Mouse (Mus musculus): ENCODE data around the gene Adap1. TPM values are rescaled to one million over a fixed set of nuclear protein-coding genes. Genes with fewer than 3 reads are reported as not detected.

Adap1 gene
- polyA plus RNA-seq, 1 experiment: 163 TPM

- Histone ChIP-seq H3K4me1 (ENCODE audit: control insufficient read depth, insufficient read depth, low read length) (no peaks in the 10 kb centered on the region), H3K4me3 (replicated peaks; ENCODE audit: insufficient read depth, low read depth, low read length) (no peak overlapping the region), H3K27ac (ENCODE audit: insufficient read depth, low read length) (no peak overlapping the region), H3K27me3 (ENCODE audit: control insufficient read depth, insufficient read depth, low read length) (no peaks in the 10 kb centered on the region)
- TF ChIP-seq POLR2A (IDR thresholded peaks at IDR 0.05; ENCODE audit: borderline replicate concordance, insufficient read depth, low read length): no peak
- 85% methylated on average over 6 of the region's 6 CpGs for WGBS
- DNase-seq: no peak
These were observed 24.3 kb upstream of the Adap1 start for GRCm38 (mm10) chr5:139349713-139350112.

GRCm38 (mm10) chr5:139347225-139347624 lies 21.8 kb upstream of the Adap1 start:
- no peaks in the 10 kb centered on the region for H3K27me3 ChIP-seq (ENCODE audit: control insufficient read depth, insufficient read depth, low read length)
- no peak for DNase-seq
- H3K4me3 ChIP-seq (replicated peaks; ENCODE audit: insufficient read depth, low read depth, low read length): no peak overlapping the region
- TF ChIP-seq CTCF (IDR thresholded peaks at IDR 0.05; ENCODE audit: borderline replicate concordance, insufficient read depth, low read depth, low read length) (no peak), POLR2A (IDR thresholded peaks at IDR 0.05; ENCODE audit: borderline replicate concordance, insufficient read depth, low read length) (no peak)
- H3K27ac ChIP-seq (ENCODE audit: insufficient read depth, low read length): no peak overlapping the region
- WGBS: 45% methylated on average over 1 of the region's 1 CpGs
- no peaks in the 10 kb centered on the region; the same call in 1 of the 2 replicates for H3K4me1 ChIP-seq (ENCODE audit: control insufficient read depth, insufficient read depth, low read length)

GRCm38 (mm10) chr5:139345364-139345714 lies 19.9 kb upstream of the Adap1 start:
- 13% methylated on average over 5 of the region's 5 CpGs for WGBS

GRCm38 (mm10) chr5:139344687-139345363 lies 19.4 kb upstream of the Adap1 start:
- Histone ChIP-seq H3K4me3 (replicated peaks; ENCODE audit: insufficient read depth, low read depth, low read length) (peak overlapping the region; percentile 87), H3K27me3 (ENCODE audit: control insufficient read depth, insufficient read depth, low read length) (no peaks in the 10 kb centered on the region), H3K4me1 (ENCODE audit: control insufficient read depth, insufficient read depth, low read length) (peaks cover 7% of the 10 kb centered on the region), H3K27ac (ENCODE audit: insufficient read depth, low read length) (peak overlapping the region; percentile 70; the same call in 1 of the 2 replicates)
- TF ChIP-seq CTCF (IDR thresholded peaks at IDR 0.05; ENCODE audit: borderline replicate concordance, insufficient read depth, low read depth, low read length) (no peak), POLR2A (IDR thresholded peaks at IDR 0.05; ENCODE audit: borderline replicate concordance, insufficient read depth, low read length) (peak; percentile 85; the same call in 1 of the 2 replicates)
- under 1% methylated on average over 33 of the region's 33 CpGs for WGBS
- peak; percentile 90 to 93 for DNase-seq

More at GRCm38 (mm10) chr5:139345364-139345714, 19.9 kb upstream of the Adap1 start:
- peaks cover 4% of the 10 kb centered on the region for H3K4me1 ChIP-seq (ENCODE audit: control insufficient read depth, insufficient read depth, low read length)
- H3K4me3 ChIP-seq (replicated peaks; ENCODE audit: insufficient read depth, low read depth, low read length): peak overlapping the region; percentile 87
- H3K27me3 ChIP-seq (ENCODE audit: control insufficient read depth, insufficient read depth, low read length): no peaks in the 10 kb centered on the region
- H3K27ac ChIP-seq (ENCODE audit: insufficient read depth, low read length): 0 out of 2 replicates have a peak overlapping the region, but pooled peaks have one; percentile 49
- TF ChIP-seq CTCF (IDR thresholded peaks at IDR 0.05; ENCODE audit: borderline replicate concordance, insufficient read depth, low read depth, low read length) (no peak), POLR2A (IDR thresholded peaks at IDR 0.05; ENCODE audit: borderline replicate concordance, insufficient read depth, low read length) (no peak)
- no peak for DNase-seq

GRCm38 (mm10) chr5:139344021-139344686 lies 18.7 kb upstream of the Adap1 start:
- H3K27ac ChIP-seq (ENCODE audit: insufficient read depth, low read length): 0 out of 2 replicates have a peak overlapping the region, but pooled peaks have one; percentile 70

GRCm38 (mm10) chr5:139338891-139339290 lies 13.5 kb upstream of the Adap1 start:
- WGBS: 61% methylated on average over 11 of the region's 11 CpGs
- H3K4me1 ChIP-seq (ENCODE audit: control insufficient read depth, insufficient read depth, low read length): peaks cover 38% of the 10 kb centered on the region
- no peaks in the 10 kb centered on the region for H3K27me3 ChIP-seq (ENCODE audit: control insufficient read depth, insufficient read depth, low read length)
- TF ChIP-seq POLR2A (IDR thresholded peaks at IDR 0.05; ENCODE audit: borderline replicate concordance, insufficient read depth, low read length) (no peak), CTCF (IDR thresholded peaks at IDR 0.05; ENCODE audit: borderline replicate concordance, insufficient read depth, low read depth, low read length) (no peak)
- DNase-seq: no peak
- no peak overlapping the region for H3K4me3 ChIP-seq (replicated peaks; ENCODE audit: insufficient read depth, low read depth, low read length)
- H3K27ac ChIP-seq (ENCODE audit: insufficient read depth, low read length): peak overlapping the region; percentile 79; the same call in 1 of the 2 replicates

More at GRCm38 (mm10) chr5:139344021-139344686, 18.7 kb upstream of the Adap1 start:
- WGBS: 3% methylated on average over 12 of the region's 12 CpGs
- peaks cover 12% of the 10 kb centered on the region for H3K4me1 ChIP-seq (ENCODE audit: control insufficient read depth, insufficient read depth, low read length)
- H3K27me3 ChIP-seq (ENCODE audit: control insufficient read depth, insufficient read depth, low read length): no peaks in the 10 kb centered on the region
- peak; percentile 66 to 77 for DNase-seq
- H3K4me3 ChIP-seq (replicated peaks; ENCODE audit: insufficient read depth, low read depth, low read length): peak overlapping the region; percentile 87
- TF ChIP-seq CTCF (IDR thresholded peaks at IDR 0.05; ENCODE audit: borderline replicate concordance, insufficient read depth, low read depth, low read length) (peak; percentile 82), POLR2A (IDR thresholded peaks at IDR 0.05; ENCODE audit: borderline replicate concordance, insufficient read depth, low read length) (no peak)

GRCm38 (mm10) chr5:139338403-139338802 lies 13.0 kb upstream of the Adap1 start:
- TF ChIP-seq CTCF (IDR thresholded peaks at IDR 0.05; ENCODE audit: borderline replicate concordance, insufficient read depth, low read depth, low read length): no peak
- no peak for TF ChIP-seq POLR2A (IDR thresholded peaks at IDR 0.05; ENCODE audit: borderline replicate concordance, insufficient read depth, low read length)
- peaks cover 38% of the 10 kb centered on the region for H3K4me1 ChIP-seq (ENCODE audit: control insufficient read depth, insufficient read depth, low read length)
- H3K4me3 ChIP-seq (replicated peaks; ENCODE audit: insufficient read depth, low read depth, low read length): no peak overlapping the region
- peak; percentile 56 to 65 for DNase-seq
- no peaks in the 10 kb centered on the region for H3K27me3 ChIP-seq (ENCODE audit: control insufficient read depth, insufficient read depth, low read length)
- WGBS: 32% methylated on average over 3 of the region's 3 CpGs
- H3K27ac ChIP-seq (ENCODE audit: insufficient read depth, low read length): peak overlapping the region; percentile 79
